Mouse (Mus musculus) small intestine, adult 2 months (tissue): ENCODE results near the gene Arhgef3.

Source experiments
- CTCF ChIP-seq: fragments of 200-500 bp; IDR thresholded peaks from 2 replicates; pipeline ENCODE4 v1.5.1; 2012; ENCODE audit warnings: low read depth, mild to moderate bottlenecking, control low read depth, inconsistent platforms, low read length, moderate library complexity, mixed read lengths; ENCODE audit not compliant: insufficient replicate concordance, insufficient read length; ENCODE audit errors: extremely low read depth
- POLR2A ChIP-seq: fragments of 200-500 bp; IDR thresholded peaks from 2 replicates; pipeline ENCODE4 v1.6.1; 2012; ENCODE audit warnings: low read depth, mild to moderate bottlenecking, control low read depth, inconsistent platforms, low read length, moderate library complexity

DNA sequence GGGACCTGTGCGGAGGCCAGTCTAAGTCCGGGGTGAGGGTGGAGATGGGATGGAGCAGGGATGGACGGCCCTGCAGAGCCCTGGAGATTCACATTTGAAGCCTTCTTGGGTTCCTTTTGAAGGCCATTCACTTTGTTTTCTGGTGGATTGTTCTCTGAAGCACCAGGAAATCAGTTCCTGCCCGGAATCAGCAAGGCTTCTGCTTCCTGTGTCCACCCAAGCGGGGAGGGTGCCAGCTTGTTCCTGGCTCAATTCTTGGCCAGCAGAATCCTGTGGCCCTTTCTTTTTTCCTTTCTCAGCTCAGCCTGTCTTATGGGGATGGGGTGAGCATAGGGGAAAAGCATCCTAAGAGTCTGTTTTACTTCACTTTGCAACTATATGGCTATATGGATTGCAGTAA is 131.7 kb downstream of the Arhgef3 start:
- TF ChIP-seq POLR2A (no peak), CTCF (no peak)
